Mouse (Mus musculus) forebrain, embryonic 12.5 days (tissue): ENCODE measurements around the gene Babam1. TPM values are rescaled to one million over a fixed set of nuclear protein-coding genes. Genes with fewer than 3 reads are reported as not detected.

Experiments
- ATAC-seq: fragments of 200-750 bp; cut with Nextera tagmentation; 2 replicates; pipeline ENCODE4 v1.8.0; 2017; ENCODE audit warnings: moderate TSS enrichment; ENCODE audit not compliant: low FRiP score
- H3K27ac ChIP-seq: fragments of 300-500 bp; sonication (generic); 2 replicates; pipeline ENCODE4 v1.5.1; 2016; ENCODE audit warnings: mild to moderate bottlenecking
- H3K27me3 ChIP-seq: fragments of 300-500 bp; sonication (generic); 2 replicates; pipeline ENCODE4 v1.6.1; 2016; ENCODE audit warnings: mild to moderate bottlenecking
- H3K36me3 ChIP-seq: fragments of 300-500 bp; sonication (generic); replicated peaks from 2 replicates; pipeline ENCODE4 v1.6.1; 2016; ENCODE audit warnings: mild to moderate bottlenecking
- H3K4me1 ChIP-seq: fragments of 300-500 bp; sonication (generic); 2 replicates; pipeline ENCODE4 v1.6.1; 2016
- H3K4me2 ChIP-seq: fragments of 300-500 bp; sonication (generic); 2 replicates; pipeline ENCODE4 v1.6.1; 2016; ENCODE audit warnings: mild to moderate bottlenecking, moderate library complexity
- H3K4me3 ChIP-seq: fragments of 300-500 bp; sonication (generic); replicated peaks from 2 replicates; pipeline ENCODE4 v1.5.1; 2016; ENCODE audit warnings: mild to moderate bottlenecking
- H3K9ac ChIP-seq: fragments of 300-500 bp; sonication (generic); 2 replicates; pipeline ENCODE4 v1.6.1; 2016; ENCODE audit warnings: mild to moderate bottlenecking
- H3K9me3 ChIP-seq: fragments of 300-500 bp; sonication (generic); 2 replicates; pipeline ENCODE4 v1.6.1; 2016
- WGBS: fragments of 180-500 bp; shearing (Covaris S2); methylation state at CpG from one replicate; pipeline ENCODE4 v1.1.7; 2016; 5-methylcytosine and 5-hydroxymethylcytosine counted together
- polyA plus RNA-seq: library from polyadenylated mRNA; unstranded; fragments of >200 nt; fragmentation: Nextera tagmentation; extraction: Ambion mirVana; gene quantifications from 2 replicates; pipeline ENCODE4 v1.2.1, GENCODE M21; 2016

The Babam1 gene
- polyA plus RNA-seq, 1 experiment from 2014 or later: 110 TPM

DNA sequence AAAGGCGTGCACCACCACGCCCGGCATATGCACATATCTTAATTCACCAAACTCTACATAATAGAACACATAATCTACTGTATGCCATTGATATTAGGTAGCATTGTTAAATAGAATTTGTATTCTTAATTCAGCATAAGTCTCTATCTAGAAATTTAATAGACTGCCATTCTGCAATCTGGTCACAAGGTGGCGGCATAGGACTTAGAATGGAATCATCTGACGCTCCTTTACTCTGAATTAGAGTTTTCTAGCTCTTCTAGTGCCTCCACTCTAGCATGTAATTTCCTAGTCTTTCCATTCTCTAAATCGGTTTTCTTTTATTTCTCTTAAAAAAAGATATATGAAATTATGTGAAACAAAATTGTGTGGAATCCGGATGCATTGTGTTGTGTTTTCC, 44.7 kb downstream of the Babam1 start:
- Histone ChIP-seq H3K27me3 (peaks cover 11% of the 10 kb centered on the region), H3K36me3 (no peaks in the 10 kb centered on the region), H3K4me1 (no peaks in the 10 kb centered on the region), H3K4me2 (no peak overlapping the region), H3K4me3 (no peak overlapping the region), H3K27ac (no peak overlapping the region), H3K9ac (no peak overlapping the region), H3K9me3 (no peaks in the 10 kb centered on the region)
- no peak for ATAC-seq
- WGBS: 2% methylated on average over 7 of the region's 7 CpGs

DNA sequence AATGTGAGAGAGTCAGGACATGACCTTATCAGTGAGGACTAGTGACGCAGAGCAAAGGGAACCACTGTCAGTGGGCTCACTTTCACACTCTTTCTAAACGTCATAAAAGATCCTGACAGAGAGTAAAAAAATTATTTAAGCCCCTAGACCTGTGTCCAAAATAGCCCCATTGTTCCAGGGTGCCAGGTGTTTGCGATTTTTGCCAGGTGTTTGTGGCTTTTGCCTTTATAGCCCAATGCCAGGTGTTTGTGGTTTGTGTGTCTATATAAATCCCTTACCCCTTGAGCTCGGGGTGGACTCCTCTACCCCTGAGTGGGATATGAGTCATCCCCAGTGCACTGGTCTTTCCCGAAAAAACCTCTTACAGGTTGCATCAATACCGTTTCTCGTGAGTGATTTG, 48.4 kb downstream of the Babam1 start:
- Histone ChIP-seq H3K27me3 (peaks cover 11% of the 10 kb centered on the region), H3K4me2 (no peak overlapping the region), H3K4me1 (no peaks in the 10 kb centered on the region), H3K4me3 (no peak overlapping the region), H3K9me3 (no peaks in the 10 kb centered on the region), H3K27ac (no peak overlapping the region), H3K9ac (no peak overlapping the region), H3K36me3 (no peaks in the 10 kb centered on the region)
- no peak for ATAC-seq
- WGBS: 92% methylated on average over 7 of the region's 7 CpGs

DNA sequence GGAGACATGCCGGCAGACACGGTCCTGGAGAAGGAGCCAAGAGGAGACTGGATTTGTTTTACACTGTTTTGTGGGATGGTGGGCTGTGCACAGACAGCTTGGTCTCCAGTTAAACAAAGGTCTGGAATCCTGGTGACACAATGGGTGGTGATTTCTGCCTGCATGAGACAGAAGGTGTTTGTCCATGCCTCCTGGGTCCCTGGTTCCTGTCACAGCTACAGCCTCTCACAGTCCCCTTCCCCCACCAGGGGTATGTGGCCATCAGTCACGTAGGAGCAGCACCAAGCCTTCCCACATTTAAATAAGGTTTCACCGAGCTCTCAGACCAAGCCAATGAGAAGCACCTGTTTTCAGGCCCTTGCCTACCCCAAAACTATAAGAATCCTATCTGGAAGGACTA, 54.7 kb downstream of the Babam1 start:
- no peak overlapping the region for H3K27ac ChIP-seq
- H3K9me3 ChIP-seq: no peaks in the 10 kb centered on the region
- no peak overlapping the region for H3K4me3 ChIP-seq
- H3K27me3 ChIP-seq: peaks cover 3% of the 10 kb centered on the region; the same call in 1 of the 2 replicates
- 66% methylated on average over 4 of the region's 4 CpGs for WGBS
- no peak overlapping the region for H3K9ac ChIP-seq
- peaks cover 1% of the 10 kb centered on the region; the same call in 1 of the 2 replicates for H3K36me3 ChIP-seq
- no peak overlapping the region for H3K4me2 ChIP-seq
- H3K4me1 ChIP-seq: no peaks in the 10 kb centered on the region
- ATAC-seq: no peak

DNA sequence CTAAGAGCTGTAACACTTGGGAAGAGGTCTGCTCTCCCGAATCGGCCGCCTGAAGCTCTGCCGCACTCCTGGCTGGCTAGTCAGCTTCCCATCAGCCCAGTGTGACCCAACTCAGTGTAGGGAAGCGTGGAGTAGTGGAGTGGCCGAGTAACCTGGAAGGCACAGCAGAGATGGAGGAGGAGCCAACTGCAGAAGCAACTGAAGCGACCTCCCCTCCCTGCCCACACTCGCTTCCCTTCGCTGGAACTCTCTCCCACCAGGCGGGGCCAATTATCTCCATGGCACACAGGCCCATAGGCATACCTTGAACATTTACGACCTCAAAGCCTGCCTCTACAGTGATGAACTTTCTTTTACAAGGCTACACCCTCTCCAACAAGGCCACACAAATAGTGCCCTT, 55.1 kb downstream of the Babam1 start:
- Histone ChIP-seq H3K4me3 (no peak overlapping the region), H3K4me2 (no peak overlapping the region), H3K9me3 (no peaks in the 10 kb centered on the region), H3K4me1 (no peaks in the 10 kb centered on the region), H3K27ac (no peak overlapping the region), H3K27me3 (peaks cover 3% of the 10 kb centered on the region; the same call in 1 of the 2 replicates), H3K36me3 (peaks cover 6% of the 10 kb centered on the region), H3K9ac (no peak overlapping the region)
- WGBS: 57% methylated on average over 11 of the region's 11 CpGs
- no peak for ATAC-seq

DNA sequence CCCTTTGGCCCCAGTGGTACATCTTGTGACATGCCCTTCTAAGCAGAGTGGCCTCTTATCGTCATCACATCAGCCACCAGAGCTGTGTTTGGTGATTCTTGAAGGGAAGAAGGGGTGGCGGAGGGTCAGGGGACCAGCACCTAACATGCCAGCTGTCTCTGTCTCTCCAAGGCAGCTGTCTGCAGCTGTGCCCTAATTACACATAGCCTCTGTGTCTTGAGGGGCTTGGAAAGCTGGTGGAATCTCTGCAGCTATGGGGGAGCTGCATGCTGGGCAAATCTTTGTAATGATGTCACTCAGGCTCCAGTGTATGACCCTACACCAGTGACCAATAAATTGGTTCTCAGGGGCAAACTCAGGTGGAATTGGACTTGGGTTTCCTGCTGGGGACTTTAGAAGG, 56.0 kb downstream of the Babam1 start:
- H3K4me2 ChIP-seq: no peak overlapping the region
- H3K27ac ChIP-seq: no peak overlapping the region
- H3K9me3 ChIP-seq: no peaks in the 10 kb centered on the region
- no peak overlapping the region for H3K4me3 ChIP-seq
- peaks cover 15% of the 10 kb centered on the region for H3K36me3 ChIP-seq
- ATAC-seq: no peak
- peaks cover 3% of the 10 kb centered on the region; the same call in 1 of the 2 replicates for H3K27me3 ChIP-seq
- WGBS: 74% methylated on average over 2 of the region's 2 CpGs
- no peaks in the 10 kb centered on the region for H3K4me1 ChIP-seq
- H3K9ac ChIP-seq: no peak overlapping the region

Other genes with a start within 250 kb of the Babam1 start
- gene Myo9b, start 124.1 kb upstream of the Babam1 start, polyA plus RNA-seq: 26.4 and 28.3 TPM in 2 replicates
- gene Haus8, start 123.9 kb upstream of the Babam1 start, polyA plus RNA-seq: 52.4 and 58.4 TPM in 2 replicates
- 76.7 and 77.1 TPM in 2 replicates for gene Use1, start 30.0 kb upstream of the Babam1 start, polyA plus RNA-seq
- gene Ocel1, start 25.6 kb upstream of the Babam1 start, polyA plus RNA-seq: 3.2 and 4.4 TPM in 2 replicates
- gene Nr2f6, start 14.9 kb upstream of the Babam1 start, polyA plus RNA-seq: 31.5 and 35.3 TPM in 2 replicates
- gene Ushbp1, start 1.1 kb upstream of the Babam1 start, polyA plus RNA-seq: 3.2 and 4.6 TPM in 2 replicates
- gene Ankle1, start 9.1 kb downstream of the Babam1 start, polyA plus RNA-seq: 34.2 and 38.0 TPM in 2 replicates
- gene Abhd8, start 66.8 kb downstream of the Babam1 start, polyA plus RNA-seq: 99.3 and 99.8 TPM in 2 replicates
- 207 and 219 TPM in 2 replicates for gene Mrpl34, start 68.1 kb downstream of the Babam1 start, polyA plus RNA-seq
- 146 and 155 TPM in 2 replicates for gene Dda1, start 72.3 kb downstream of the Babam1 start, polyA plus RNA-seq
- 11.1 and 13.4 TPM in 2 replicates for gene Ano8, start 89.1 kb downstream of the Babam1 start, polyA plus RNA-seq
- 12.6 and 15.1 TPM in 2 replicates for gene Gtpbp3, start 91.2 kb downstream of the Babam1 start, polyA plus RNA-seq
- gene Plvap, start 114.9 kb downstream of the Babam1 start, polyA plus RNA-seq: 27.6 and 30.2 TPM in 2 replicates
- 0.20 and 0.21 TPM in 2 replicates for gene Ccdc194, start 128.8 kb downstream of the Babam1 start, polyA plus RNA-seq
- gene Bst2, start 140.6 kb downstream of the Babam1 start, polyA plus RNA-seq: 8.4 and 8.5 TPM in 2 replicates
- 48.1 and 52.1 TPM in 2 replicates for gene Mvb12a, start 146.1 kb downstream of the Babam1 start, polyA plus RNA-seq
- 0.19 TPM in 1 of 2 replicates, not detected in the other for gene Tmem221, start 162.0 kb downstream of the Babam1 start, polyA plus RNA-seq
- gene Nxnl1, start 169.7 kb downstream of the Babam1 start, polyA plus RNA-seq: not detected in 2 replicates
- 44.6 and 45.2 TPM in 2 replicates for gene Slc27a1, start 172.0 kb downstream of the Babam1 start, polyA plus RNA-seq
- 199 and 208 TPM in 2 replicates for gene Pgls, start 195.3 kb downstream of the Babam1 start, polyA plus RNA-seq
- gene Fam129c, start 200.8 kb downstream of the Babam1 start, polyA plus RNA-seq: 4.3 and 5.6 TPM in 2 replicates
- 42.7 TPM in 2 replicates for gene Colgalt1, start 214.1 kb downstream of the Babam1 start, polyA plus RNA-seq